Mouse (Mus musculus) mammary gland, adult 2 months (tissue): Measurements from ENCODE around the gene AI597479. TPM values are rescaled to one million over a fixed set of nuclear protein-coding genes. Genes with fewer than 3 reads are reported as not detected.

Source experiments
- polyA plus RNA-seq: library from polyadenylated mRNA; depleted of rRNA; stranded (reverse); fragments of >200 nt; gene quantifications from 2 replicates; pipeline ENCODE4 v1.2.3, GENCODE M21; 2012; ENCODE audit warnings: low replicate concordance; rRNA removed

The AI597479 gene
- polyA plus RNA-seq: 2.5 and 6.9 TPM in 2 replicates

GRCm38 (mm10) chr1:43098031-43098984 lies at the start of gene AI597479, which contains the start of gene Tgfbrap1:
AI597479 (plus strand) TSS chr1:43098710.
Tgfbrap1 (minus strand) TSS chr1:43098637.

Other genes with a start within 250 kb of the AI597479 start
- 17.9 and 18.8 TPM in 2 replicates for gene Mrps9, start 247.5 kb upstream of the AI597479 start, polyA plus RNA-seq
- gene Gpr45, start 145.8 kb upstream of the AI597479 start, polyA plus RNA-seq: 0.44 and 0.55 TPM in 2 replicates
- 22.1 and 28.2 TPM in 2 replicates for gene Tgfbrap1, start 73 bp upstream of the AI597479 start, polyA plus RNA-seq
- gene Fhl2, start 98.3 kb downstream of the AI597479 start, polyA plus RNA-seq: 6.5 and 8.4 TPM in 2 replicates